Mouse (Mus musculus) layer of hippocampus, adult 2 months (tissue): ENCODE data around the gene Btbd18. TPM values are rescaled to one million over a fixed set of nuclear protein-coding genes. Genes with fewer than 3 reads are reported as not detected.
"Not testable (repeated sequence)": the region's sequence is repeated elsewhere in the genome, so short reads cannot be mapped to it uniquely, and the experiment has no call there.

ENCODE experiments used
- DNase-seq, 2 experiments: peaks; one replicate each; pipeline ENCODE4 v3.0.0; 2022; ENCODE audit warnings: low spot score in 2 of 2
- H3K27ac ChIP-seq: fragments of 200-600 bp; 2 replicates; pipeline ENCODE4 v1.8.1; 2022
- H3K4me3 ChIP-seq: fragments of 200-600 bp; 2 replicates; pipeline ENCODE4 v1.8.1; 2022; ENCODE audit warnings: mild to moderate bottlenecking
- CTCF ChIP-seq: fragments of 200-600 bp; conservative IDR thresholded peaks from 2 replicates; pipeline ENCODE4 v1.8.1; 2022; ENCODE audit warnings: antibody characterized with exemption, mild to moderate bottlenecking, moderate library complexity
- total RNA-seq, 2 experiments: library from RNA; stranded (reverse); gene quantifications; 2 replicates each; pipeline ENCODE4 v1.2.3; 2021

Gene Btbd18
- total RNA-seq, 2 experiments from 2014 or later = not detected

- DNase-seq = no peak
- H3K4me3 ChIP-seq = no peak overlapping the region
- H3K27ac ChIP-seq = no peak overlapping the region
- TF ChIP-seq CTCF = peak; percentile 76
These were observed 5.5 kb upstream of the Btbd18 start for GRCm38 (mm10) chr2:84653354-84653753.

GRCm38 (mm10) chr2:84655864-84656263 is 3.0 kb upstream of the Btbd18 start:
- TF ChIP-seq CTCF = no peak
- no peak overlapping the region for H3K27ac ChIP-seq
- no peak for DNase-seq
- no peak overlapping the region for H3K4me3 ChIP-seq

- Histone ChIP-seq H3K4me3 (no peak overlapping the region), H3K27ac (no peak overlapping the region)
- DNase-seq = peak; percentile 41 to 60
- TF ChIP-seq CTCF = peak; percentile 81
These were observed 1.4 kb downstream of the Btbd18 start for GRCm38 (mm10) chr2:84660253-84660652.

GRCm38 (mm10) chr2:84662866-84663265 is 4.0 kb downstream of the Btbd18 start:
- H3K27ac ChIP-seq = no peak overlapping the region
- H3K4me3 ChIP-seq = no peak overlapping the region
- peak; percentile 73 for TF ChIP-seq CTCF
- DNase-seq = no peak

GRCm38 (mm10) chr2:84666081-84666480 is 7.2 kb downstream of the Btbd18 start:
- no peak for DNase-seq
- no peak overlapping the region for H3K27ac ChIP-seq
- TF ChIP-seq CTCF = no peak
- no peak overlapping the region for H3K4me3 ChIP-seq

GRCm38 (mm10) chr2:84669828-84670568 is 11.1 kb downstream of the Btbd18 start:
- peak overlapping the region; percentile 92 for H3K4me3 ChIP-seq
- peak in 1 of 2 experiments; percentile 17 for DNase-seq
- no peak for TF ChIP-seq CTCF
- H3K27ac ChIP-seq = peak overlapping the region; percentile 90

GRCm38 (mm10) chr2:84670569-84670933 is 11.7 kb downstream of the Btbd18 start, which contains the start of gene Selenoh:
TSS of gene Selenoh (minus strand) at chr2:84670770.
- Histone ChIP-seq H3K27ac (peak within 1 kb of the TSS; percentile 90), H3K4me3 (peak within 1 kb of the TSS; percentile 92)
- no peak for TF ChIP-seq CTCF
- peak; percentile 86 to 88 for DNase-seq

GRCm38 (mm10) chr2:84671535-84671934 is 12.7 kb downstream of the Btbd18 start:
- H3K27ac ChIP-seq, DNase-seq, H3K4me3 ChIP-seq: not testable (repeated sequence)
- 0 out of 2 replicates have a peak, but pooled peaks have one; percentile 18 for TF ChIP-seq CTCF

GRCm38 (mm10) chr2:84677270-84677967 is 18.5 kb downstream of the Btbd18 start:
- TF ChIP-seq CTCF = peak; percentile 66
- Histone ChIP-seq H3K4me3 (peak overlapping the region; percentile 97), H3K27ac (peak overlapping the region; percentile 90)
- DNase-seq = peak in 1 of 2 experiments; percentile 55

GRCm38 (mm10) chr2:84677968-84678880 is 19.3 kb downstream of the Btbd18 start, which contains the start of the genes Gm28635 and Med19:
TSS of gene Gm28635 (minus strand) at chr2:84678041.
TSS of gene Med19 (plus strand) at chr2:84678402.
- Histone ChIP-seq H3K27ac (peak within 1 kb of the TSS; percentile 90), H3K4me3 (peak within 1 kb of the TSS; percentile 97)
- peak; percentile 1; the same call in 1 of the 2 replicates for TF ChIP-seq CTCF
- peak; percentile 91 to 99 for DNase-seq

GRCm38 (mm10) chr2:84679016-84679415 is 20.1 kb downstream of the Btbd18 start, which contains the start of gene Tmx2:
TSS of gene Tmx2 (minus strand) at chr2:84679140.
- TF ChIP-seq CTCF = no peak
- H3K4me3 ChIP-seq = peak within 1 kb of the TSS; percentile 97
- peak within 1 kb of the TSS; percentile 90 for H3K27ac ChIP-seq
- no peak for DNase-seq

- no peak overlapping the region for H3K4me3 ChIP-seq
- no peak for DNase-seq
- no peak for TF ChIP-seq CTCF
- no peak overlapping the region for H3K27ac ChIP-seq
These were observed 23.8 kb downstream of the Btbd18 start for GRCm38 (mm10) chr2:84682605-84683183.
